Mouse (Mus musculus): ENCODE measurements around the gene Ccnk.

- TF ChIP-seq POLR2A (IDR thresholded peaks at IDR 0.05; ENCODE audit: insufficient read length, low read depth) (no peak), MAX (IDR thresholded peaks at IDR 0.05; ENCODE audit: low read depth) (no peak), USF1 (IDR thresholded peaks at IDR 0.05; ENCODE audit: low read depth) (no peak)
Measured at GRCm38 (mm10) chr12:108217572-108217971, 38.2 kb downstream of the Ccnk start.

Measured in myocyte (in vitro differentiated cells).